Mouse (Mus musculus): ENCODE measurements around the gene Gli1. TPM values are rescaled to one million over a fixed set of nuclear protein-coding genes. Genes with fewer than 3 reads are reported as not detected.

The Gli1 gene
- total RNA-seq, 2 experiments from 2014 or later, result 0.70 to 1.2 TPM

GRCm38 (mm10) chr10:127340577-127341359 is 1.0 kb downstream of the Gli1 start:
- DNase-seq, result no peak
- H3K27ac ChIP-seq, result peak overlapping the region; percentile 69
- no peak for TF ChIP-seq CTCF (IDR thresholded peaks at IDR 0.05)
- intact Hi-C loops (cut with DNase I), result no loop called here
- peak overlapping the region; percentile 73 for H3K4me3 ChIP-seq

DNA sequence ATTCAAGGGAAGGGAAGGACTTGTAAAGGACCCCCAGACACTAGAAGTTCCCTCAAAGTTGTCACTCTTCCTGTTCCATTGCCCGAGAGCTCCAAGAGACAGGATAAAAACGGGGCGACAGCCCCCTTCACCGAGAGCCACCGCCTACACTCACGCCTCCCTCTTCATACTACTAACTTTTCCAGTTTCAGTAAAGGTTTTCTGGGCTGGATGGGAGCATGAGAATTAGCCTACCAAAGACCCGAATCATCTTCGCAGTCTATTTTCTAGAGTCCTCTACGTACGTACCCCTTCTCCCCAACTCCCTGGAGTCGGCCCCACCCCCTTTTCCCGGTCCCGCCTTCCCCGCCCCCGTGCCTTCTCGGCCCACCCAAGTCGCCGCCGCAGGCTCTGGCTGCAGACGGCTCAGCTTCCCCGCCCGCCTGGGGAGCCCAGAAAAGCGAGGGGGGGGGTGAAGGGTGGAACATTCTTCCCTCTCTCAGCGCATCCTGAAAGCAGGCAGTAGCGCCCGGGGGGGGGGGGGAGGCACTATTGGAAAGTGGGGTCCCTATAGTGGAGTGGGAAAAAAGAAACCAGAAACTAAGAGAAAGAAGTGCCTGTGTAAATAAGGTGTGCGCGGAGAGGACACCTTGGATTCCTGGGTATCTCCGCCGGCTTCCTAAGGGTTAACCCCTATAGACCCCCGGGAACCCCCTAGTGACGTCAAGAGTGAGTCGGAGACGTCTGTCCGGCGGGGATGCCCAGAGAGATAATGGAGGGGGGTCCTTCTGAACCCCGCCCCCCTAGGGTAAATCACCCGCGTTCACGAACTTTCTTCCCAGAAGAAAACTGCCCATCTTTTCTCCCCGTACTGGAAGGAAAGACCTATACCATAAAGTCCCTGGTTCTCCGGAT is 1.8 kb downstream of the Gli1 start:
- peak; percentile 76 for DNase-seq
- intact Hi-C loops (cut with DNase I), result loop anchor here (5.0 to 10.0 kb wide), 2 partner anchors 165 to 197 kb away; no protein-coding TSS in a partner anchor

GRCm38 (mm10) chr10:127338930-127339682 is 2.7 kb downstream of the Gli1 start:
- intact Hi-C loops (cut with DNase I), result loop anchor here (5.0 to 10.0 kb wide), 2 partner anchors 164 to 198 kb away; no protein-coding TSS in a partner anchor
- peak; percentile 95 for TF ChIP-seq CTCF (IDR thresholded peaks at IDR 0.05)
- Histone ChIP-seq H3K4me3 (peak overlapping the region; percentile 73), H3K27ac (peak overlapping the region; percentile 84)
- DNase-seq, result peak; percentile 84

More for the DNA sequence above, 1.8 kb downstream of the Gli1 start:
- Histone ChIP-seq H3K27ac (peak overlapping the region; percentile 84), H3K4me3 (peak overlapping the region; percentile 73)
- no peak for TF ChIP-seq CTCF (IDR thresholded peaks at IDR 0.05)

DNA sequence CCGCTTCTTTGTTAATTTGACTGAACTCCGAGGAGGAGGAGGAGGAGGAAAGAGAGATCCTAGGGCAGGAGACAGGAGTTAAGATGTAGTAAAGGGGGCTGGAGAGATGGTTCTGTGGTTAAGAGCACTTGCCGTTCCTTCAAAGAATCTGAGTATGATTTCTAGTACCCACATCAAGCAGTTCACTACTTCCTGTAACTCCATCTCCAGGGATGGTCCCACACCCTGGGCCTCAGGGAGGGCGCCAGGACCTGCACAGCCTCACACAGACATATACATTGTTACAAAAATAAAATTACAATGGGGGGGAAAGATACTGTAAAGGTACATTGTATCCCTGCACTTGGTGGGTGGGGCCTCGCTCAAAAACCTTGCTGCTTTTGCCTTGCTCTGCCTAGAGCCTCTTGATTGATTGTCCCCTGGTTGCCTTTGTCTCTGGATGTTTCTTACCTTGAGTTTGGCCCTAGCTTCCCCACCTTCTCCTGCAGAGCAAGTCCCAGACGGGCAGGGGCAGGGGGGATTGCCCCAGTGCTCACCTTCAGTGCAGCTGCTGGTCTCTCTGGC is 4.2 kb downstream of the Gli1 start:
- intact Hi-C loops (cut with DNase I), result loop anchor here (5.0 to 10.0 kb wide), 2 partner anchors 163 to 200 kb away; no protein-coding TSS in a partner anchor
- Histone ChIP-seq H3K27ac (no peak overlapping the region), H3K4me3 (no peak overlapping the region)
- TF ChIP-seq CTCF (IDR thresholded peaks at IDR 0.05), result no peak
- no peak for DNase-seq

GRCm38 (mm10) chr10:127336952-127337351 is 4.8 kb downstream of the Gli1 start:
- intact Hi-C loops (cut with DNase I), result loop anchor here (5.0 to 10.0 kb wide), 2 partner anchors 162 to 200 kb away; no protein-coding TSS in a partner anchor
- H3K4me3 ChIP-seq, result no peak overlapping the region
- no peak overlapping the region for H3K27ac ChIP-seq
- no peak for DNase-seq
- no peak for TF ChIP-seq CTCF (IDR thresholded peaks at IDR 0.05)

GRCm38 (mm10) chr10:127335271-127335670 is 6.5 kb downstream of the Gli1 start:
- peak; percentile 24; the same call in 1 of the 2 replicates for TF ChIP-seq CTCF (IDR thresholded peaks at IDR 0.05)
- DNase-seq, result no peak
- intact Hi-C loops (cut with DNase I), result loop anchor here (5.0 to 10.0 kb wide), 2 partner anchors 160 to 202 kb away; no protein-coding TSS in a partner anchor
- Histone ChIP-seq H3K4me3 (no peak overlapping the region), H3K27ac (no peak overlapping the region)

GRCm38 (mm10) chr10:127333152-127333551 is 8.6 kb downstream of the Gli1 start:
- Histone ChIP-seq H3K27ac (no peak overlapping the region), H3K4me3 (no peak overlapping the region)
- intact Hi-C loops (cut with DNase I), result loop anchor here (10.0 kb wide), 1 partner anchor 158 kb away; no protein-coding TSS in a partner anchor
- peak; percentile 18 for DNase-seq
- peak; percentile 49 for TF ChIP-seq CTCF (IDR thresholded peaks at IDR 0.05)

DNA sequence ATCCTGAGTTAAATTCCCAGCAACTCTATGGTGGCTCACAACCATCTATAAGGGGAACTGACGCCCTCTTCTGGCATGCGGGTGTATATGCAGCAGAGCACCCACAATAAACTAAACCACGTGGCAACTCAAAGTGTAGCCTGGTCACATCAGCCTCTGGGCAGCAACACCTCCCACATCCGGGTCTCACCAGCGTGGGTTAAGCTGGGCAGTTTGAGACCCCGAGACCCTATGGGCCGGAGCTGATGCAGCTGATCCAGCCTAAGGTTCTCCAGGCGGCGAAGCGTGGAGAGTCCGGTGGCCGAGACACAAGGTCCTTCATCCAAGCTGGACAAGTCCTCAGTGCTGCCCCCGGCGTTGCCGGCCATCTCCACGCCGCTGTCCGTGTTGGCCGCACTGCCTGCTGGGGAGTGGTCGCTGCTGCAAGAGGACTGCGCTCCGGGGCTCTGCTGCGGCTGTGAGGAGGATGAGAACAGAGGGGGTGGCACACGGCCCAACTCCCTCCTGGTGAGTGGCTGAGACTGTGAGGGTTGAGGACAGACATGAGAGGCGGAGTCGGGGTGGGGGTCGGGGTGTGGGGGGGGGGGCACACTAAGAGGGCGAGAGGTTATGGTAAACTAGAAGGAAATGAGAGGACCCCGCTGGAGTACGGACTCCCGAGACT is 9.4 kb downstream of the Gli1 start:
- TF ChIP-seq CTCF (IDR thresholded peaks at IDR 0.05), result peak; percentile 11; the same call in 1 of the 2 replicates
- Histone ChIP-seq H3K4me3 (no peak overlapping the region), H3K27ac (no peak overlapping the region)
- intact Hi-C loops (cut with DNase I), result loop anchor here (10.0 kb wide), 1 partner anchor 158 kb away; no protein-coding TSS in a partner anchor
- DNase-seq, result peak; percentile 14

DNA sequence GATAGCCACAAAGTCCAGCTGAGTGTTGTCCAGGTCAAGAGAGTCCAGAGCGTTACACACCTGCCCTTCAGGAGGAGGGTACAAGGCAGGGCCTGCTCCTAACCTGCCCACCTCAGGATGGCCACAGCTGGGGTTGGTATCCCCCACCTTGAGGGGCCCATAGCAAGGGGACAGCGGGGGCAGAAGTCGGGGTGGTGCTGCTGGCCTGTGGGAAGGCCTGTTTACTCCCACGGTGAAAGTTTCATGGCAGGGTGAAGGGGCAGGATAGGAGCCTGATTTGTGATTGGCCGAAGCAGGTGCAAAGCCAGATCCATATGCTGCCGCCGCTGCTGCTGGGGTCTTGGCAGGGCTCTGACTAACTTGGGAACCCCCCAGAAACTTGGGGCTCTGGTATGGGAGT is 11.6 kb downstream of the Gli1 start:
- intact Hi-C loops (cut with DNase I), result loop anchor here (10.0 kb wide), 1 partner anchor 155 kb away; no protein-coding TSS in a partner anchor
- no peak for TF ChIP-seq CTCF (IDR thresholded peaks at IDR 0.05)
- DNase-seq, result no peak
- no peak overlapping the region for H3K27ac ChIP-seq
- no peak overlapping the region for H3K4me3 ChIP-seq

- Histone ChIP-seq H3K4me3 (no peak overlapping the region), H3K27ac (no peak overlapping the region)
- no peak for TF ChIP-seq CTCF (IDR thresholded peaks at IDR 0.05)
- intact Hi-C loops (cut with DNase I), result no loop called here
- DNase-seq, result no peak
These were observed 14.2 kb downstream of the Gli1 start for GRCm38 (mm10) chr10:127327461-127328145.
